Mouse (Mus musculus) adrenal gland, postnatal 4 days (tissue): ENCODE results near the gene Steap3. TPM values are rescaled to one million over a fixed set of nuclear protein-coding genes. Genes with fewer than 3 reads are reported as not detected.

Source experiments
- DNase-seq, 2 experiments: peaks; one replicate each; pipeline ENCODE4 v3.0.0; 2021 to 2022; ENCODE audit warnings: low spot score in 2 of 2, mixed read lengths in 2 of 2
- total RNA-seq, 2 experiments: library from RNA; stranded (reverse); gene quantifications; 2 replicates each; pipeline ENCODE4 v1.2.3; 2021

The Steap3 gene
- total RNA-seq, 2 experiments from 2014 or later, result 31.0 to 35.7 TPM

GRCm38 (mm10) chr1:120155325-120155724, 117.2 kb downstream of the Steap3 start:
- no peak for DNase-seq

GRCm38 (mm10) chr1:120154232-120154631, 118.3 kb downstream of the Steap3 start:
- DNase-seq, result no peak

DNA sequence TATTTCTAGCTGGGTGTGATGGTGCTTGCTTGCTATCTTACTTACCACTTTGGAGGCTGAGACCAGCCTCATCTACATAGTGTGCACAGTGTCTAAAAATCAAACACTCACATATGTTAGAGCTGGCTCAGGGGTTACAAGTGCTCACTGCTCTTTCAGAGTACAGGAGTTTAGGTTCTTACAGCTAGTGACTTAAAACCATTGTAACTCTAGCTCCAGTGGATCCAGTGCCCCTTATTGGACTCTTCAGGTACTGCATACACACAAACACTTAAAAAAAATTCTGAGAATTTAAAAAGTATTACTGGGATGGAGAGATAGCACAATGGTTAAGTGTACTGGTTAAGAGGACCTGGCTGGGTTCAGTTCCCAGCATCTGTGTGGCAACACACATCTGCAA, 125.5 kb downstream of the Steap3 start:
- DNase-seq, result no peak

DNA sequence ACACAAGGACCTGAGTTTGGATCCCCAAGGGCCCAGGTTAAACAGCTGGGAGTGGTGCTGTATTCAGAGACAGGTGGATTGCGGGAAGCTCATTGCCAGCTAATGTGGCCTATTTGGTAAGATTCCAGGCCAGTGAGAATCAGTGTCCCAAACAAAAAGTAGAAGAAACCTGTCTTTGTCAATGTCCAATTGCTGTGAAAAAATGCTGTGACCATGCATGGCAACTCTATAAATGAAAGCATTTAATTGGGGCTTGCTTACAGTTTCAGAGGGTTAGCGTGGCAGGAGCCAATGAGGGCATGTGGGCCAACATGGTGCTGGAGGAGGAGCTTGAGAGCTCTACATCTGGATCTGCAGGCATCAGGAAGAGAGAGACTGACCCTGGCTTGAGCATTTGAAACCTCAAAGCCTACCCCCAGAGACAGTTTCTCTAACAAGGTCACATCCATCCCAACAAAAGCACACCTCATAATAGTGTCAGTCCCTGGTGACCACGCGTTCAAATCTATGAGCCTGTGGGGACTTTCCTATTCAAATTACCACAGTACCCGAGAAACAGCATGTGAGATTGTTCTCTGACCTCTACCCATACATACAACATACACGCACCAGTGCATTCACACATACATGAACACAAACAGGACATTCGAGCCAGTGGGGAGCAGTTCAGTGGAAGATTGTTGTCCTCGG, 126.8 kb downstream of the Steap3 start:
- no peak for DNase-seq

- DNase-seq, result no peak
These were observed 130.0 kb downstream of the Steap3 start for GRCm38 (mm10) chr1:120142551-120142950.

Other genes with a start within 250 kb of the Steap3 start
- gene Tmem37, start 198.6 kb downstream of the Steap3 start, total RNA-seq, result 10 to 100 TPM; 17.5 to 18.5 TPM
- gene Dbi, start 151.6 kb downstream of the Steap3 start, total RNA-seq, result 100 to 1,000 TPM; 429 to 512 TPM
- gene 3110009E18Rik, start 151.5 kb downstream of the Steap3 start, total RNA-seq, result 10 to 100 TPM; 12.5 to 14.2 TPM
- gene C1ql2, start 67.9 kb upstream of the Steap3 start, total RNA-seq, result under 1 TPM in 1 of 2 experiments, not detected in 1; 0.14 TPM
- 1 to 10 TPM; 3.2 to 4.4 TPM for gene Marco, start 232.3 kb upstream of the Steap3 start, total RNA-seq